Mouse (Mus musculus) cerebellum, adult 11-12 months (tissue): ENCODE data around the gene Gm6358.
"Not testable (repeated sequence)": the region's sequence is repeated elsewhere in the genome, so short reads cannot be mapped to it uniquely, and the experiment has no call there.

Experiments
- DNase-seq: peaks from one replicate; pipeline ENCODE4 v3.0.0; 2022

Gene Gm6358

GRCm38 (mm10) chr16:89140551-89140950, at the start of gene Gm6358:
Gene Gm6358 (plus strand): TSS chr16:89140851.
- no peak for DNase-seq

- DNase-seq = no peak
Measured at GRCm38 (mm10) chr16:89150786-89151185, 10.1 kb downstream of the Gm6358 start, which contains the start of gene Gm10061. Gene Gm10061 (plus strand): TSS chr16:89151086.

GRCm38 (mm10) chr16:89157652-89158051, 17.0 kb downstream of the Gm6358 start, which contains the start of gene Gm9789:
Gene Gm9789 (plus strand): TSS chr16:89157952.
- DNase-seq = no peak

GRCm38 (mm10) chr16:89169190-89169589, 28.5 kb downstream of the Gm6358 start, which contains the start of gene Gm7735:
Gene Gm7735 (plus strand): TSS chr16:89169490.
- DNase-seq = not testable (repeated sequence)

GRCm38 (mm10) chr16:89174435-89174834, 33.8 kb downstream of the Gm6358 start, which contains the start of gene 1110057P08Rik:
Gene 1110057P08Rik (plus strand): TSS chr16:89174735.
- DNase-seq = no peak

GRCm38 (mm10) chr16:89188621-89189020, 48.0 kb downstream of the Gm6358 start:
- no peak for DNase-seq
